Mouse (Mus musculus): ENCODE measurements at regions not wholly inside any gene's neighbourhood (a gene's known extent, or its start where the extent isn't known, plus 50 kb on each side); places are given as distances from the start of the nearest gene placed in this dataset.
"Not testable (repeated sequence)": the region's sequence is repeated elsewhere in the genome, so short reads cannot be mapped to it uniquely, and the experiment has no call there.

GRCm38 (mm10) chr15:42127471-42127870, 1993.3 kb downstream of the 9330182O14Rik start:
- Histone ChIP-seq H3K27ac (no peak overlapping the region), H3K4me3 (no peak overlapping the region)
- TF ChIP-seq CTCF (conservative IDR thresholded peaks at IDR 0.05), result no peak
- no peak for DNase-seq (ENCODE audit: low spot score in 2 of 2)

- DNase-seq (ENCODE audit: low spot score in 2 of 2), result no peak
- no peak for TF ChIP-seq CTCF (conservative IDR thresholded peaks at IDR 0.05)
- Histone ChIP-seq H3K27ac (no peak overlapping the region), H3K4me3 (no peak overlapping the region)
Observed at GRCm38 (mm10) chr15:42128976-42129375, 1994.8 kb downstream of the 9330182O14Rik start.

GRCm38 (mm10) chr15:42166546-42166945, 2032.4 kb downstream of the 9330182O14Rik start:
- TF ChIP-seq CTCF (conservative IDR thresholded peaks at IDR 0.05), result no peak

GRCm38 (mm10) chr15:42177766-42178165, 2043.6 kb downstream of the 9330182O14Rik start:
- not testable (repeated sequence) for DNase-seq (ENCODE audit: low spot score in 2 of 2); H3K4me3 ChIP-seq; H3K27ac ChIP-seq

More at GRCm38 (mm10) chr15:42166546-42166945, 2032.4 kb downstream of the 9330182O14Rik start:
- H3K4me3 ChIP-seq, result no peak overlapping the region
- H3K27ac ChIP-seq, result no peak overlapping the region
- DNase-seq (ENCODE audit: low spot score in 2 of 2), result no peak

GRCm38 (mm10) chr15:42207187-42207846, 2073.2 kb downstream of the 9330182O14Rik start:
- H3K27ac ChIP-seq, result no peak overlapping the region
- peak; percentile 73 for TF ChIP-seq CTCF (conservative IDR thresholded peaks at IDR 0.05)
- H3K4me3 ChIP-seq, result no peak overlapping the region
- DNase-seq (ENCODE audit: low spot score in 2 of 2), result peak in 1 of 2 experiments; percentile 4

GRCm38 (mm10) chr15:42219496-42219895, 2085.3 kb downstream of the 9330182O14Rik start:
- no peak overlapping the region for H3K4me3 ChIP-seq
- no peak overlapping the region for H3K27ac ChIP-seq
- TF ChIP-seq CTCF (conservative IDR thresholded peaks at IDR 0.05), result no peak
- no peak for DNase-seq (ENCODE audit: low spot score in 2 of 2)

- DNase-seq (ENCODE audit: low spot score in 2 of 2), result no peak
- no peak for TF ChIP-seq CTCF (conservative IDR thresholded peaks at IDR 0.05)
- no peak overlapping the region for H3K27ac ChIP-seq
- H3K4me3 ChIP-seq, result no peak overlapping the region
Observed at GRCm38 (mm10) chr15:42220005-42220404, 2085.8 kb downstream of the 9330182O14Rik start.

GRCm38 (mm10) chr15:42225006-42225405, 2090.8 kb downstream of the 9330182O14Rik start:
- TF ChIP-seq CTCF (conservative IDR thresholded peaks at IDR 0.05), result no peak
- no peak for DNase-seq (ENCODE audit: low spot score in 2 of 2)
- no peak overlapping the region for H3K4me3 ChIP-seq
- H3K27ac ChIP-seq, result no peak overlapping the region

GRCm38 (mm10) chr15:42231692-42232091, 2097.5 kb downstream of the 9330182O14Rik start:
- Histone ChIP-seq H3K27ac (no peak overlapping the region), H3K4me3 (no peak overlapping the region)
- DNase-seq (ENCODE audit: low spot score in 2 of 2), result no peak
- TF ChIP-seq CTCF (conservative IDR thresholded peaks at IDR 0.05), result no peak

GRCm38 (mm10) chr15:42246812-42247211, 2112.6 kb downstream of the 9330182O14Rik start:
- H3K27ac ChIP-seq, result no peak overlapping the region
- no peak for TF ChIP-seq CTCF (conservative IDR thresholded peaks at IDR 0.05)
- no peak for DNase-seq (ENCODE audit: low spot score in 2 of 2)
- H3K4me3 ChIP-seq, result no peak overlapping the region

GRCm38 (mm10) chr15:42252730-42253330, 2118.7 kb downstream of the 9330182O14Rik start:
- Histone ChIP-seq H3K27ac (no peak overlapping the region), H3K4me3 (no peak overlapping the region)
- no peak for TF ChIP-seq CTCF (conservative IDR thresholded peaks at IDR 0.05)
- no peak for DNase-seq (ENCODE audit: low spot score in 2 of 2)

- Histone ChIP-seq H3K4me3 (no peak overlapping the region), H3K27ac (no peak overlapping the region)
- no peak for TF ChIP-seq CTCF (conservative IDR thresholded peaks at IDR 0.05)
- DNase-seq (ENCODE audit: low spot score in 2 of 2), result no peak
Observed at GRCm38 (mm10) chr15:42256343-42256742, 2122.2 kb downstream of the 9330182O14Rik start.

- no peak for TF ChIP-seq CTCF (conservative IDR thresholded peaks at IDR 0.05)
- Histone ChIP-seq H3K4me3 (no peak overlapping the region), H3K27ac (no peak overlapping the region)
- no peak for DNase-seq (ENCODE audit: low spot score in 2 of 2)
Observed at GRCm38 (mm10) chr15:42275117-42275516, 2141.0 kb downstream of the 9330182O14Rik start.

GRCm38 (mm10) chr15:42277247-42277646, 2143.1 kb downstream of the 9330182O14Rik start:
- Histone ChIP-seq H3K4me3 (no peak overlapping the region), H3K27ac (no peak overlapping the region)
- DNase-seq (ENCODE audit: low spot score in 2 of 2), result no peak
- TF ChIP-seq CTCF (conservative IDR thresholded peaks at IDR 0.05), result no peak
